Mouse (Mus musculus) kidney, adult 2 months (tissue): ENCODE measurements around the gene Tpbg. TPM values are rescaled to one million over a fixed set of nuclear protein-coding genes. Genes with fewer than 3 reads are reported as not detected.

Source experiments
- DNase-seq: peaks from one replicate; pipeline ENCODE4 v3.0.0; 2021
- H3K27ac ChIP-seq: fragments of 200-500 bp; 2 replicates; pipeline ENCODE4 v1.5.1; 2012; ENCODE audit warnings: low read depth, low read length, control low read depth, inconsistent platforms; ENCODE audit not compliant: insufficient read depth
- H3K27me3 ChIP-seq: fragments of 200-500 bp; replicated peaks from 2 replicates; pipeline ENCODE4 v1.6.1; 2012; ENCODE audit warnings: mild to moderate bottlenecking, moderate library complexity, low read length, inconsistent platforms; ENCODE audit not compliant: control insufficient read depth, insufficient read depth
- H3K36me3 ChIP-seq: fragments of 200-500 bp; 2 replicates; pipeline ENCODE4 v1.6.1; 2012; ENCODE audit warnings: mild to moderate bottlenecking, moderate library complexity, low read length, inconsistent platforms; ENCODE audit not compliant: control insufficient read depth, insufficient read depth
- H3K4me1 ChIP-seq: fragments of 200-500 bp; 2 replicates; pipeline ENCODE4 v1.6.1; 2011; ENCODE audit warnings: low read length; ENCODE audit not compliant: control insufficient read depth, insufficient read depth
- H3K4me3 ChIP-seq: fragments of 200-500 bp; 2 replicates; pipeline ENCODE4 v1.5.1; 2011; ENCODE audit warnings: mild to moderate bottlenecking, low read depth, low read length, control low read depth; ENCODE audit not compliant: insufficient read depth
- CTCF ChIP-seq: fragments of 200-500 bp; conservative IDR thresholded peaks from 2 replicates; pipeline ENCODE4 v1.5.1; 2011; ENCODE audit warnings: low read depth, mild to moderate bottlenecking, control low read depth, low read length, moderate library complexity, mixed read lengths; ENCODE audit not compliant: insufficient read depth, insufficient read length
- POLR2A ChIP-seq: fragments of 200-500 bp; IDR thresholded peaks from one replicate; pipeline ENCODE4 v1.6.1; 2011; ENCODE audit warnings: low read depth, low read length, control low read depth
- WGBS: fragments of 180-500 bp; shearing (Covaris S2); methylation state at CpG from one replicate; pipeline ENCODE4 v1.1.7; 2018; 5-methylcytosine and 5-hydroxymethylcytosine counted together
- polyA plus RNA-seq: library from polyadenylated mRNA; depleted of rRNA; stranded (reverse); fragments of >200 nt; gene quantifications from 2 replicates; pipeline ENCODE4 v1.2.3, GENCODE M21; 2012

Tpbg gene
- polyA plus RNA-seq, 1 experiment: 1.1 TPM

DNA sequence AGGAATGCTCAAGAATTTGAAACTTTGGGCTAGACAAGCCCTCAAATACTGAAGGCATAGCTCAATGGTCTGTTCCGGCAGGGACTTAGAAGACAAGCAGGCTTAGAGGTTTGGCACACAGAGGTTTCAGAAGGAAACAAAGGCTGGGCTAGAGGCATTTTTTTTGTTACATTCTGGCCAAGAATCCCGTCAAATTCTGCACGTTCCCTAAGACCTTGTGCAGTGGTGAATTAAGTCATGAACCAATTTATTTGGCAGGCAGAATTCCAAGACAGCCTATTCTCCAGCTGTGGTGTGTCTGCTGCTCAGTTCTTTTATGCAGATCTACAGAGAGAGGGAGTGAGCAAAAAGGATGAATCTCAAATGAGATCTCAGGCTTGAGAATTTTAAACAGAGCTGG, 2.6 kb upstream of the Tpbg start:
- no peaks in the 10 kb centered on the region for H3K36me3 ChIP-seq
- no peaks in the 10 kb centered on the region; the same call in 1 of the 2 replicates for H3K27me3 ChIP-seq
- no peak for DNase-seq
- H3K4me1 ChIP-seq: no peaks in the 10 kb centered on the region
- H3K4me3 ChIP-seq: no peak overlapping the region
- 58% methylated on average over 3 of the region's 3 CpGs for WGBS
- TF ChIP-seq POLR2A: no peak
- no peak for TF ChIP-seq CTCF
- H3K27ac ChIP-seq: no peak overlapping the region

DNA sequence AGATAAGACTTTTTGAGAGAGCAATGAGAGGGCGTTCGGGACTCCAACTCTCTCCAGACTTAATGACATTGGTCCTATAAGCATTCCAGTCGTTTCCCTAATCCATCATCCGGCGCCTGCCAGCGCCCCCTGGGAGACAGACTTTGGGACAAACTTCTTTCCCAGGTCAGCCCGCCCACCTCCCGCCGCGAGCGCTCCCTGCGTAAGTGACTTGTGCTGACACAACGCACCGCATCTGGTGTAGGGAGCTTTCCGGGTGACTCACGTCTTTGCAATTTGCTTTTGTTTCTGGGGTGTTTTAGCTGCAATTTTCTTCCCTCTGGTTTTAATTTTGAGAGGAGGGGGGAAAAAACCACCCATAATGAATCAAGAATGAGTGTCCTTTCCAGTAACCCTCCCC, 289 bp upstream of the Tpbg start:
- DNase-seq: peak; percentile 37

DNA sequence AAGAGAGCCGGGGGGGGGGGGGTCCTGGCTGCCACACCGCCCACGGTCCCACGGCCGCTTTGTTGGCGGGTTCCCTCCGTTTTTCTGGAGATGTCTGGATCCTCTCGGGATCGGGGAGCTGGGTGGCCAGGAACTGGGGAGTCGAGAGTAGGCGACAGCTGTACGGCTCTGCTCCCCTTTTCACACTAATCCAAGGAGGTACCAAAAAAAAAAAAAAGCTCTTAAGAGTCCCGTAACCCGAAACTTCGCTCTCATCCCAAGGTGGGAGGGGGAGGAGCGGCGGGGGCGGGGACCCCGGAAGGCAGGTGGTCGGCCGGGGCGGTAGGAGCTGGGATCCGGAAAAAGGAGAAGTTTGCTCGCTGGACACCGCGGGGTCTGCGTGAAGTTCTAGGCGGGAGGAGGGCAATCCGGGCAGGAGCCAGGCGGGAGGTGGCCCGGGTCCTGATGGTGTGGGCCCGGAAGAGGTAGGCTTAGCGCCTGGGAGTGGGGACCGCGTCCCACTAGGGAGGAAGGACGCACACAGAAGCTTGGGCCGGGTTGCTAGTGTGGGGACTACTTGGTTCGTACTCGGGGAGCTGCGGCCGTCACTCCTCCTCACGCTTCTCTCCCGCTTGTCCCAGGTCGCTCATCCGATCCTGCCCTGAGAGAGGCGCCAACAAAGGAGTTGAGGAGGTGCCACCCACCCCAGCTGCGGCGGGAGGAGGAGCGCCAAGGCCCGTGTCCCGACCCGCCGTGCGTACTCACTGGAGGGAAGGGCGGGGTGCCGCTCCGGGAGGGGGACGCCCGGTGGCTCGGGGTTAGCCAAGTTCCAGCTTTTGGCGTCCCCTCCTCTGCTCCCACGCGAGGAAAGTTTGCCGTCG, 1.1 kb downstream of the Tpbg start:
- WGBS: under 1% methylated on average over 65 of the region's 65 CpGs
- no peaks in the 10 kb centered on the region for H3K4me1 ChIP-seq
- no peak for TF ChIP-seq POLR2A
- no peak for TF ChIP-seq CTCF
- H3K27ac ChIP-seq: no peak overlapping the region
- no peaks in the 10 kb centered on the region; the same call in 1 of the 2 replicates for H3K27me3 ChIP-seq
- H3K36me3 ChIP-seq: no peaks in the 10 kb centered on the region
- peak overlapping the region; percentile 65 for H3K4me3 ChIP-seq
- DNase-seq: peak; percentile 45

More for the DNA sequence above, 289 bp upstream of the Tpbg start:
- 1% methylated on average over 16 of the region's 16 CpGs for WGBS
- H3K27me3 ChIP-seq: no peaks in the 10 kb centered on the region; the same call in 1 of the 2 replicates
- H3K4me3 ChIP-seq: peak overlapping the region; percentile 65; the same call in 1 of the 2 replicates
- no peaks in the 10 kb centered on the region for H3K4me1 ChIP-seq
- no peak overlapping the region for H3K27ac ChIP-seq
- no peaks in the 10 kb centered on the region for H3K36me3 ChIP-seq
- TF ChIP-seq CTCF: no peak
- TF ChIP-seq POLR2A: no peak

DNA sequence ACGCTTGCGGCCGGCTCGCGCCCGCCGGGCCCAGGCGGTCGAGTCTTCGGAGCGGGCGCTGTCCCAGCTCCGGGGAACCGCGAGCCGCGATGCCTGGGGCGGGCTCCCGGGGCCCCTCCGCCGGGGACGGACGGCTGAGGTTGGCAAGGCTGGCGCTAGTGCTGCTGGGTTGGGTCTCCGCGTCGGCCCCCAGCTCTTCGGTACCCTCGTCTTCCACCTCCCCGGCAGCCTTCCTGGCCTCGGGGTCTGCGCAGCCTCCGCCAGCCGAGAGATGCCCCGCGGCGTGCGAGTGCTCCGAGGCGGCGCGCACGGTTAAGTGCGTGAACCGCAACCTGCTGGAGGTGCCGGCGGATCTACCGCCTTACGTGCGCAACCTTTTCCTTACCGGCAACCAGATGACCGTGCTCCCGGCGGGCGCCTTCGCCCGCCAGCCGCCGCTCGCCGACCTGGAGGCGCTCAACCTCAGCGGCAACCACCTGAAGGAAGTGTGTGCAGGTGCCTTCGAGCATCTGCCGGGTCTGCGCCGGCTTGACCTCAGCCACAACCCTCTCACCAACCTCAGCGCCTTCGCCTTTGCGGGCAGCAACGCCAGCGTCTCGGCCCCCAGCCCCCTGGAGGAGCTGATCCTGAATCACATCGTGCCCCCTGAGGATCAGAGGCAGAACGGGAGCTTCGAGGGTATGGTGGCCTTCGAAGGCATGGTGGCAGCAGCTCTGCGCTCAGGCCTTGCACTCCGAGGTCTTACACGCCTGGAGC, 1.9 kb downstream of the Tpbg start:
- Histone ChIP-seq H3K27me3 (no peaks in the 10 kb centered on the region; the same call in 1 of the 2 replicates), H3K36me3 (no peaks in the 10 kb centered on the region), H3K4me1 (no peaks in the 10 kb centered on the region), H3K27ac (no peak overlapping the region), H3K4me3 (peak overlapping the region; percentile 65)
- TF ChIP-seq POLR2A: no peak
- TF ChIP-seq CTCF: no peak
- no peak for DNase-seq
- 6% methylated on average over 79 of the region's 80 CpGs for WGBS

DNA sequence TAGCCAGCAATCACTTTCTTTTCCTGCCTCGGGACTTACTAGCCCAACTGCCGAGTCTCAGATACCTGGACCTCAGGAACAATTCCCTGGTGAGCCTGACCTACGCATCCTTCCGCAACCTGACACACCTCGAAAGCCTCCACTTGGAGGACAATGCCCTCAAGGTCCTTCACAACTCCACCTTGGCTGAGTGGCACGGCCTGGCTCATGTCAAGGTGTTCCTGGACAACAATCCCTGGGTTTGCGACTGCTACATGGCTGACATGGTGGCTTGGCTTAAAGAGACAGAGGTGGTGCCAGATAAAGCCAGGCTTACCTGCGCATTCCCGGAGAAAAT, 2.4 kb downstream of the Tpbg start:
- Histone ChIP-seq H3K36me3 (no peaks in the 10 kb centered on the region), H3K27ac (no peak overlapping the region), H3K4me3 (peak overlapping the region; percentile 65; the same call in 1 of the 2 replicates), H3K4me1 (no peaks in the 10 kb centered on the region), H3K27me3 (no peaks in the 10 kb centered on the region; the same call in 1 of the 2 replicates)
- TF ChIP-seq POLR2A (no peak), CTCF (no peak)
- 69% methylated on average over 9 of the region's 9 CpGs for WGBS
- DNase-seq: no peak

DNA sequence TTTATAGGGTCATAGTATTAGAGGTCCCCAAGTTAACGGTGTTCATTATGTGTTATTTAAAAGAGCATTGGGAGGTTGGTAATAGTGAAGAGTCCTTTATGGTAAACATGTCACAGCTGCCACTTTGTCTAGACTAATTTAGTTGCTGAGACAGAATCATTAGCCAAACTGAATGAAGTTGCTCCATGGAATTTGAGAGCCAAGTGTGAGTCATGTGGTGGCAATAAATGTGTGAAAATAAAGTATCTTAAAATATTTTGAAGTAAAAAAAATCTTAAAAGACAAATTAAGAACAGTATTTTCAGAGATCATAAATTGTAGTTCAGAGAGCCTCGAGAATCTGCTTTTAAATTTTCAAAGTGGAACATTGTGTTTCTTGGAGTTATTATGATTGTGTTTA, 4.0 kb downstream of the Tpbg start:
- no peak for DNase-seq
- no peak overlapping the region for H3K4me3 ChIP-seq
- TF ChIP-seq POLR2A (no peak), CTCF (no peak)
- no peaks in the 10 kb centered on the region for H3K36me3 ChIP-seq
- WGBS: 81% methylated on average over 2 of the region's 2 CpGs
- no peak overlapping the region for H3K27ac ChIP-seq
- H3K4me1 ChIP-seq: no peaks in the 10 kb centered on the region
- no peaks in the 10 kb centered on the region; the same call in 1 of the 2 replicates for H3K27me3 ChIP-seq

DNA sequence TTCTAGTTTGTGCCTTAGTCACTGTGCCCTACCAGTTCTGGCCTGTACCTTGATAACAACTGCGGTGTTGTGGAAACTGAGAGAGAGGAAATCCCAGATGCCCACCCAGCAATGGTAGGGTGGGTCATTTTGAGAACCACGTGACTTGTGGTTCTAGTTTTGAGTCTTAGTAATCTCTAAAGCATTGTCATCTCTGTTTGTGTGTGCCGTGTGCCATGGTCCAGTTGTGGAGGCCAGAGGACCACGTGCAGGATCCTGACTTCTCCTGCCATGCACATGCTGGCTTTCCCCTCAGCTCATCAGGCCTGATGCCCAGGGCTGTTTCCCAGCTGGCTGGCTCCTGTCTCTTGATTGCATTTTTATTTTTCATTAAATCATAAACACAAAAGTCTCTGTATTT, 12.6 kb downstream of the Tpbg start:
- DNase-seq: no peak
- Histone ChIP-seq H3K4me1 (no peaks in the 10 kb centered on the region), H3K27ac (no peak overlapping the region), H3K4me3 (no peak overlapping the region), H3K27me3 (no peaks in the 10 kb centered on the region), H3K36me3 (no peaks in the 10 kb centered on the region)
- TF ChIP-seq CTCF: no peak
- no peak for TF ChIP-seq POLR2A
- 87% methylated on average over 4 of the region's 4 CpGs for WGBS
